Mouse (Mus musculus) cerebellum, postnatal 25 days (tissue): Measurements from ENCODE around the gene Sema6d.
A peak's percentile ranks its signal among the peaks of the same experiment; 100 is the strongest.

Source experiments
- DNase-seq, 2 experiments: peaks; one replicate each; pipeline ENCODE4 v3.0.0; 2021; ENCODE audit warnings: mixed read lengths in 2 of 2

Sema6d gene

GRCm38 (mm10) chr2:124404631-124405562, 315.1 kb downstream of the Sema6d start:
- DNase-seq = peak in 1 of 2 experiments; percentile 12

GRCm38 (mm10) chr2:124408956-124409355, 319.2 kb downstream of the Sema6d start:
- DNase-seq = no peak

GRCm38 (mm10) chr2:124416730-124417129, 327.0 kb downstream of the Sema6d start:
- DNase-seq = no peak

GRCm38 (mm10) chr2:124418319-124418718, 328.6 kb downstream of the Sema6d start:
- DNase-seq = no peak

- no peak for DNase-seq
These were observed 330.5 kb downstream of the Sema6d start for GRCm38 (mm10) chr2:124420170-124420825.

- DNase-seq = no peak
These were observed 340.0 kb downstream of the Sema6d start for GRCm38 (mm10) chr2:124429744-124430143.

GRCm38 (mm10) chr2:124430708-124431107, 340.9 kb downstream of the Sema6d start:
- DNase-seq = no peak

- no peak for DNase-seq
These were observed 345.7 kb downstream of the Sema6d start for GRCm38 (mm10) chr2:124435382-124436002.

- DNase-seq = no peak
These were observed 346.9 kb downstream of the Sema6d start for GRCm38 (mm10) chr2:124436704-124437103.

- DNase-seq = no peak
These were observed 354.4 kb downstream of the Sema6d start for GRCm38 (mm10) chr2:124444199-124444598.

GRCm38 (mm10) chr2:124455881-124456280, 366.1 kb downstream of the Sema6d start:
- DNase-seq = no peak

GRCm38 (mm10) chr2:124456999-124457398, 367.2 kb downstream of the Sema6d start:
- DNase-seq = no peak

GRCm38 (mm10) chr2:124458028-124458427, 368.3 kb downstream of the Sema6d start:
- no peak for DNase-seq

- no peak for DNase-seq
These were observed 371.2 kb downstream of the Sema6d start for GRCm38 (mm10) chr2:124460956-124461355.

- DNase-seq = no peak
These were observed 371.6 kb downstream of the Sema6d start for GRCm38 (mm10) chr2:124461378-124461851.

GRCm38 (mm10) chr2:124465004-124465946, 375.5 kb downstream of the Sema6d start:
- no peak for DNase-seq

- no peak for DNase-seq
These were observed 377.7 kb downstream of the Sema6d start for GRCm38 (mm10) chr2:124467429-124467828.

- DNase-seq = no peak
These were observed 380.7 kb downstream of the Sema6d start for GRCm38 (mm10) chr2:124470346-124471042.

GRCm38 (mm10) chr2:124472674-124473507, 383.1 kb downstream of the Sema6d start:
- DNase-seq = no peak

- DNase-seq = no peak
These were observed 388.1 kb downstream of the Sema6d start for GRCm38 (mm10) chr2:124477904-124478303.

GRCm38 (mm10) chr2:124478526-124478925, 388.8 kb downstream of the Sema6d start:
- no peak for DNase-seq
